Mouse (Mus musculus) 416B (cell line): ENCODE data around the gene Gm498.
A peak's percentile ranks its signal among the peaks of the same experiment; 100 is the strongest.

Experiments used
- DNase-seq: peaks from one replicate; pipeline ENCODE4 v3.0.0; 2011; ENCODE audit warnings: low read depth

Gene Gm498

DNA sequence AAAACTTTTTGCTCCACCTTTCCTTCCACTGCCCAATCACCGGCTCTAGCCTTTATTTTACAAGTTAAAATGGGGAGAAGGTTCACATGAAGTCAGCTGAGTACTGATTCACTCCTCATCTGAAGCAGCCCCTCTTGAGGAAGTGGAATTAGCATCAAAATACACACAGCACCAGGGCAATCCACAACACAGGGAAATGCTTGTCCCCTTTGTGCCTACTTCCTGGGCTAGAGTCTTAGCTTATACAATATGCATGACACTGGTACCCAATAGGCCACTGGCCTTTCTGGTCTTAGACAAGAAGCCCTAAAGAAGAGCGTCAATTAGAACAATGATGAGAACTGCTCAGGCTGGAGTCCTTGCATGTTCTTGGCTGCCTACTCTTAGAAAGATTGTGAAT is 25.7 kb downstream of the Gm498 start:
- DNase-seq: no peak

DNA sequence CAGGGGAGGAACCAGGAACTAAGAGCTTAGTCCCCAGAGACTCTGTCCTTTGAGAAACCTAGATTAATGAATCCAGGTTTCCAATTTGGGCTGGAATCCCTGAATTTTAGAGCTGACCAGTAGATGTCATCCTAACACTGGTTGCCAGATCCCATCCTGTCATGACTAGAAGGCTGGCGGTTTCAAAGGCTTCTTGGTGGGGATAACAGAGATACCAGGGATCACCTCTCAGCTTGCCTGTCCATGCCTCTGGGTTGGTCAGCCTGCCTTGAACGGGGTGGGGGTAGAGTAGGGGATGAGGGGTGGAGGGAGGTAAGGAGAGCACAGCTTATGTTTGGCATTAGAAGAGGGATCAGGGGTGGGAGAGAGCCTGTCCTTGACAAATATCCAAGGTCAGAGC is 34.0 kb downstream of the Gm498 start:
- DNase-seq: peak; percentile 10

- DNase-seq: no peak
Observed at GRCm38 (mm10) chr7:143905176-143905575, 38.5 kb downstream of the Gm498 start.

DNA sequence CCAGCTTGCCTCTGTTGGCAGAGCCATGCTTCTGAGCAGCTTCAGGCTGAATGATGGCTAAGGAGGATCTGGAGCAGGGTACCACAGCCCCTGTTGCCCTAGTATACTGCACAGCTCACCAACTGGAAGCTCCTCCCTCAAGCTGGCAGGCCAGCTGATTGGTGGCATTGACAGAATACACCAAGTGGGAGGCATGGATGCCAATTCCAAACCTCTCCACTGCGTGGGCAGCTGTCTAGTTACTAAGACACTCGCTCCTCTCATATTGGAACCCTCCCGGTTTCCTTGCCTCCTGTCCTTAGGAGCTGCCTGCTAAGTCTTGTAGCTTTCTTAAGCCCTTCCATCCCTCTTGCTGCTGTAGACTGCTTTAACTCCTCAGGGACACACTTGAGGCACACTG is 39.0 kb downstream of the Gm498 start:
- no peak for DNase-seq

GRCm38 (mm10) chr7:143913611-143914010 is 47.0 kb downstream of the Gm498 start:
- DNase-seq: no peak

- DNase-seq: no peak
Observed at GRCm38 (mm10) chr7:143919031-143919679, 52.5 kb downstream of the Gm498 start.

GRCm38 (mm10) chr7:143929899-143930298 is 63.3 kb downstream of the Gm498 start:
- DNase-seq: no peak

DNA sequence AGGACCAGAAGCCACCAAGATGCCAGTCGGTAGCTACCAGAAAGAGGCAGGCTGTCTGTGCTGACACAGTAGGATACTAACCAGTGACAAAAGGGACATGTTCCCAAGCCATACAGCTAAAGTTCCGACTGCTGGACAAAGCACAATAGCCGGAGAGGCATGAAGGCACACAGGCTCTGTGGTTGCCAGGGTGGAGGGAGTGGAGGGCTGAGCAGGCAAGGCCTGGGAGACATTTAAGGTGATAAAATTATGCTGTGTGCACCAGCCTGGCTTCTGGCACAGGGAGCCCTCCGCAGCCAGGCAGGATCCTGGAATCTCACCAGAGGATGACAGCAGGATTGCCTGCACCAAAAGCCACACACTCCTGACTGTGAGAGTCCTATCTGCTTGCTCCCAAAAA is 72.0 kb downstream of the Gm498 start:
- DNase-seq: no peak

- no peak for DNase-seq
Observed at GRCm38 (mm10) chr7:143939476-143939875, 72.8 kb downstream of the Gm498 start.

GRCm38 (mm10) chr7:143942941-143943691 is 76.5 kb downstream of the Gm498 start:
- DNase-seq: no peak

- no peak for DNase-seq
Observed at GRCm38 (mm10) chr7:143944421-143944980, 77.9 kb downstream of the Gm498 start.
